Mouse (Mus musculus): ENCODE results near the gene Cyp2d12. TPM values are rescaled to one million over a fixed set of nuclear protein-coding genes. Genes with fewer than 3 reads are reported as not detected.
"Not testable (repeated sequence)": the region's sequence is repeated elsewhere in the genome, so short reads cannot be mapped to it uniquely, and the experiment has no call there.

Gene Cyp2d12
- polyA plus RNA-seq, 1 experiment from 2014 or later, result not detected

- H3K4me2 ChIP-seq (ENCODE audit: low read depth, low read length); H3K4me1 ChIP-seq (ENCODE audit: control insufficient read depth, insufficient read depth, low read length); H3K4me3 ChIP-seq (replicated peaks; ENCODE audit: low read length); ATAC-seq (ENCODE audit: insufficient read depth, low FRiP score); H3K9ac ChIP-seq (ENCODE audit: low read length); H3K36me3 ChIP-seq (ENCODE audit: control insufficient read depth, insufficient read depth, low read length); H3K9me3 ChIP-seq (replicated peaks; ENCODE audit: control insufficient read depth, low read length); H3K27me3 ChIP-seq (ENCODE audit: control insufficient read depth, insufficient read depth, low read length); H3K27ac ChIP-seq (ENCODE audit: low read length): not testable (repeated sequence)
- 58% methylated on average over 3 of the region's 3 CpGs for WGBS
Measured at GRCm38 (mm10) chr15:82542976-82543375, 11.9 kb upstream of the Cyp2d12 start.

DNA sequence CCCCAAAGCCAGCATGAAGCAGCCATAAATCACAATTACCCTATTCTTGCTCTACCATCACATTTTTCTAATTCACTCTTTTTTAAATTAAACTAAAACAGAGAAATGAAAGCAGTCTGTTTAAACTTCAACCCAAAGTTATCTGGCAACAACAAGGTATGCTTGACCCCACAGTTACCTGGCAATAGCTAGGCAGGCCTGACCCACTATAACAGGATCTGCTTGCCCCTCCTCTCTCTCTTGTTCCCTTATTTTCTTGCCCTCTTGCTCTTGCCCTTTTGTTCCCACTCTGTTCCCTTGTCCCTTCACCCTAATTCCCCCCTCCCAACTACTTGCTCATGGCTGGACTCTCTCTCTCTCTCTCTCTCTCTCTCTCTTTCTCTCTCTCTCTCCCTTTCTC lies 10.3 kb upstream of the Cyp2d12 start:
- not testable (repeated sequence) for ATAC-seq (ENCODE audit: insufficient read depth, low FRiP score)

DNA sequence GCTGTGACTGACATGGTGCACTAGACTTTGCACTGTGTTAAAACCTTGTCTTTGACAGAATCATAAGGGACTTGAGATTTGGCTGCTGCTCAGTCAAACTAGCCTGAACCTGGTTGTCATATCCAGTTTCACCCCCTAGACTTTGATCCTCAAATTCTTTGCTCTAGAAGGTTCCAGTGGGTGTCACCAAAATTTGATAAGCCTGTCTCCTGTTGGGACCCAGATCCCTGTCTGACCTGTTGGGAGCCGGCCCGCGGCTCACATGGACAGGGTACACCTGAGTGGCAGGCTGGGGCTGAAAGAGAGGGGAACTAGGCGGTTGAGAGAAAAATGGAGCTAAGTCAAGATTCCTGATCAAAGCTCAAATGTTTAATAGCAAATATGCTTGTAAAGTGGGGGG lies 7.1 kb upstream of the Cyp2d12 start:
- ATAC-seq (ENCODE audit: insufficient read depth, low FRiP score); H3K27me3 ChIP-seq (ENCODE audit: control insufficient read depth, insufficient read depth, low read length); H3K4me3 ChIP-seq (replicated peaks; ENCODE audit: low read length); H3K9ac ChIP-seq (ENCODE audit: low read length); H3K4me1 ChIP-seq (ENCODE audit: control insufficient read depth, insufficient read depth, low read length); H3K4me2 ChIP-seq (ENCODE audit: low read depth, low read length); H3K9me3 ChIP-seq (replicated peaks; ENCODE audit: control insufficient read depth, low read length); H3K27ac ChIP-seq (ENCODE audit: low read length); H3K36me3 ChIP-seq (ENCODE audit: control insufficient read depth, insufficient read depth, low read length): not testable (repeated sequence)
- WGBS, result 90% methylated on average over 4 of the region's 4 CpGs

More for the DNA sequence above, 10.3 kb upstream of the Cyp2d12 start:
- H3K4me3 ChIP-seq (replicated peaks; ENCODE audit: low read length); H3K27me3 ChIP-seq (ENCODE audit: control insufficient read depth, insufficient read depth, low read length); H3K27ac ChIP-seq (ENCODE audit: low read length); H3K4me2 ChIP-seq (ENCODE audit: low read depth, low read length); H3K4me1 ChIP-seq (ENCODE audit: control insufficient read depth, insufficient read depth, low read length); H3K9me3 ChIP-seq (replicated peaks; ENCODE audit: control insufficient read depth, low read length); H3K36me3 ChIP-seq (ENCODE audit: control insufficient read depth, insufficient read depth, low read length); H3K9ac ChIP-seq (ENCODE audit: low read length): not testable (repeated sequence)

DNA sequence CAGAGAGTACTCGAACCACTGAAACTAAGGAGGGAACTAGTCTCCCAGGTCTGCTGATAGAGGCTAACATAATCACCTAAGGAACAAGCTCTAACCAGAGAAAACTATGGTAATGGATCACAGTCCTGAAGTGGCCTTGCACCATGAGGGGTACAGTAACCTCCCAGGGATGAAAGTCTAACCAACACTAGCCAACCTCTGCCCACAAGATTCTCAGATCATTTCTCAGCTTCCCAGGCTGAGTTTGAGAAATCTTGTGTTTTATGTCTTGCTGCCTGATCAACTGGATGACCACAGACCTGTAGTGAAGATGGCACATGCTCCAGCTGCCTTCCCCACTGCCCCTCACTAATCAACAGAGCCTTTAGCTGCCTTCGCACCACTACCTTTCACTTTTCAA lies 1.7 kb upstream of the Cyp2d12 start:
- H3K9me3 ChIP-seq (replicated peaks; ENCODE audit: control insufficient read depth, low read length); H3K27me3 ChIP-seq (ENCODE audit: control insufficient read depth, insufficient read depth, low read length); ATAC-seq (ENCODE audit: insufficient read depth, low FRiP score); H3K4me2 ChIP-seq (ENCODE audit: low read depth, low read length); H3K4me1 ChIP-seq (ENCODE audit: control insufficient read depth, insufficient read depth, low read length); H3K9ac ChIP-seq (ENCODE audit: low read length); H3K4me3 ChIP-seq (replicated peaks; ENCODE audit: low read length); H3K27ac ChIP-seq (ENCODE audit: low read length); H3K36me3 ChIP-seq (ENCODE audit: control insufficient read depth, insufficient read depth, low read length): not testable (repeated sequence)
- 92% methylated on average over 2 of the region's 2 CpGs for WGBS

- 65% methylated on average over 1 of the region's 1 CpGs for WGBS
- no peak overlapping the region for H3K4me2 ChIP-seq (ENCODE audit: low read depth, low read length)
- no peak for ATAC-seq (ENCODE audit: insufficient read depth, low FRiP score)
- no peak overlapping the region for H3K9ac ChIP-seq (ENCODE audit: low read length)
- no peaks in the 10 kb centered on the region for H3K36me3 ChIP-seq (ENCODE audit: control insufficient read depth, insufficient read depth, low read length)
- H3K9me3 ChIP-seq (replicated peaks; ENCODE audit: control insufficient read depth, low read length), result no peaks in the 10 kb centered on the region
- no peaks in the 10 kb centered on the region for H3K4me1 ChIP-seq (ENCODE audit: control insufficient read depth, insufficient read depth, low read length)
- no peak overlapping the region for H3K4me3 ChIP-seq (replicated peaks; ENCODE audit: low read length)
- no peak overlapping the region for H3K27ac ChIP-seq (ENCODE audit: low read length)
- H3K27me3 ChIP-seq (ENCODE audit: control insufficient read depth, insufficient read depth, low read length), result no peaks in the 10 kb centered on the region
Measured at GRCm38 (mm10) chr15:82572856-82573255, 18.0 kb downstream of the Cyp2d12 start.

- Histone ChIP-seq H3K4me2 (ENCODE audit: low read depth, low read length) (no peak overlapping the region), H3K27ac (ENCODE audit: low read length) (no peak overlapping the region), H3K9ac (ENCODE audit: low read length) (no peak overlapping the region), H3K27me3 (ENCODE audit: control insufficient read depth, insufficient read depth, low read length) (no peaks in the 10 kb centered on the region), H3K4me1 (ENCODE audit: control insufficient read depth, insufficient read depth, low read length) (no peaks in the 10 kb centered on the region), H3K4me3 (replicated peaks; ENCODE audit: low read length) (no peak overlapping the region), H3K9me3 (replicated peaks; ENCODE audit: control insufficient read depth, low read length) (no peaks in the 10 kb centered on the region), H3K36me3 (ENCODE audit: control insufficient read depth, insufficient read depth, low read length) (no peaks in the 10 kb centered on the region)
- ATAC-seq (ENCODE audit: insufficient read depth, low FRiP score), result no peak
- 71% methylated on average over 2 of the region's 2 CpGs for WGBS
Measured at GRCm38 (mm10) chr15:82579071-82579470, 24.2 kb downstream of the Cyp2d12 start.

GRCm38 (mm10) chr15:82582621-82583020 lies 27.7 kb downstream of the Cyp2d12 start:
- no peaks in the 10 kb centered on the region for H3K36me3 ChIP-seq (ENCODE audit: control insufficient read depth, insufficient read depth, low read length)
- WGBS, result 71% methylated on average over 9 of the region's 9 CpGs
- no peak for ATAC-seq (ENCODE audit: insufficient read depth, low FRiP score)
- H3K27me3 ChIP-seq (ENCODE audit: control insufficient read depth, insufficient read depth, low read length), result no peaks in the 10 kb centered on the region
- H3K27ac ChIP-seq (ENCODE audit: low read length), result no peak overlapping the region
- H3K9ac ChIP-seq (ENCODE audit: low read length), result no peak overlapping the region
- no peak overlapping the region for H3K4me2 ChIP-seq (ENCODE audit: low read depth, low read length)
- H3K4me1 ChIP-seq (ENCODE audit: control insufficient read depth, insufficient read depth, low read length), result no peaks in the 10 kb centered on the region
- H3K4me3 ChIP-seq (replicated peaks; ENCODE audit: low read length), result no peak overlapping the region
- no peaks in the 10 kb centered on the region for H3K9me3 ChIP-seq (replicated peaks; ENCODE audit: control insufficient read depth, low read length)

Small RNA genes within 50 kb of the gene (microRNA-seq; reads per million reads assigned to microRNA genes)
- gene Gm27924 (not detected), gene Gm28023 (not detected)

Other genes with a start within 250 kb of the Cyp2d12 start
- 99.0 and 116 TPM in 2 replicates for gene Naga, start 216.1 kb upstream of the Cyp2d12 start, polyA plus RNA-seq (2015; fragmentation: Nextera tagmentation; extraction: Ambion mirVana)
- 17.5 and 18.3 TPM in 2 replicates for gene Pheta2, start 216.1 kb upstream of the Cyp2d12 start, polyA plus RNA-seq (2015; fragmentation: Nextera tagmentation; extraction: Ambion mirVana)
- 278 and 284 TPM in 2 replicates for gene Smdt1, start 216.1 kb upstream of the Cyp2d12 start, polyA plus RNA-seq (2015; fragmentation: Nextera tagmentation; extraction: Ambion mirVana)
- 352 and 428 TPM in 2 replicates for gene Ndufa6, start 200.8 kb upstream of the Cyp2d12 start, polyA plus RNA-seq (2015; fragmentation: Nextera tagmentation; extraction: Ambion mirVana)
- 12.6 and 16.4 TPM in 2 replicates for gene Cyp2d22, start 174.8 kb upstream of the Cyp2d12 start, polyA plus RNA-seq (2015; fragmentation: Nextera tagmentation; extraction: Ambion mirVana)
- gene Cyp2d11, start 161.1 kb upstream of the Cyp2d12 start, polyA plus RNA-seq (2015; fragmentation: Nextera tagmentation; extraction: Ambion mirVana), result not detected in 2 replicates
- gene Cyp2d10, start 147.9 kb upstream of the Cyp2d12 start, polyA plus RNA-seq (2015; fragmentation: Nextera tagmentation; extraction: Ambion mirVana), result 1.8 and 2.6 TPM in 2 replicates
- gene Cyp2d9, start 121.6 kb upstream of the Cyp2d12 start, polyA plus RNA-seq (2015; fragmentation: Nextera tagmentation; extraction: Ambion mirVana), result 0.39 TPM in 1 of 2 replicates, not detected in the other
- not detected in 2 replicates for gene Cyp2d34, start 65.9 kb downstream of the Cyp2d12 start, polyA plus RNA-seq (2015; fragmentation: Nextera tagmentation; extraction: Ambion mirVana)
- not detected in 2 replicates for gene Cyp2d40, start 209.1 kb downstream of the Cyp2d12 start, polyA plus RNA-seq (2015; fragmentation: Nextera tagmentation; extraction: Ambion mirVana)
- 24.4 and 34.2 TPM in 2 replicates for gene Cyp2d26, start 239.2 kb downstream of the Cyp2d12 start, polyA plus RNA-seq (2015; fragmentation: Nextera tagmentation; extraction: Ambion mirVana)

Data from stomach, embryonic 16.5 days (tissue).